Mouse (Mus musculus) G1E (cell line): Measurements from ENCODE around the gene Nhlrc1. TPM values are rescaled to one million over a fixed set of nuclear protein-coding genes. Genes with fewer than 3 reads are reported as not detected.

Experiments
- ATAC-seq: 2 replicates; pipeline ENCODE4 v1.8.0; 2016; ENCODE audit warnings: mild to moderate bottlenecking; ENCODE audit not compliant: insufficient number of reproducible peaks, poor library complexity, low FRiP score, severe bottlenecking; ENCODE audit errors: extremely low read depth
- DNase-seq: peaks from one replicate; pipeline ENCODE4 v3.0.0; 2012; ENCODE audit warnings: low spot score
- H3K27me3 ChIP-seq: 2 replicates; pipeline ENCODE4 v1.6.1; 2012; ENCODE audit warnings: mild to moderate bottlenecking, low read length, inconsistent platforms; ENCODE audit not compliant: insufficient read depth
- H3K36me3 ChIP-seq: replicated peaks from 2 replicates; pipeline ENCODE3; 2012; ENCODE audit warnings: mild to moderate bottlenecking, inconsistent platforms
- H3K4me1 ChIP-seq: 2 replicates; pipeline ENCODE4 v1.6.1; 2012; ENCODE audit warnings: low read depth, low read length, inconsistent platforms, mixed read lengths; ENCODE audit not compliant: insufficient read depth
- H3K4me3 ChIP-seq: 2 replicates; pipeline ENCODE4 v1.5.1; 2012; ENCODE audit warnings: low read depth, mild to moderate bottlenecking, inconsistent platforms, low read length, moderate library complexity, mixed read lengths
- H3K9me3 ChIP-seq: replicated peaks from 2 replicates; pipeline ENCODE4 v1.6.1; 2012; ENCODE audit warnings: inconsistent platforms
- CTCF ChIP-seq: IDR thresholded peaks from 2 replicates; pipeline ENCODE4 v1.5.1; 2012; ENCODE audit warnings: low read depth, low read length, inconsistent platforms, mixed read lengths
- GATA1 ChIP-seq: IDR thresholded peaks from 2 replicates; pipeline ENCODE4 v1.6.1; 2012; ENCODE audit warnings: borderline replicate concordance, low read length, inconsistent platforms, mixed read lengths
- GATA2 ChIP-seq: IDR thresholded peaks from 2 replicates; pipeline ENCODE4 v1.6.1; 2012; ENCODE audit warnings: low read depth, low read length, inconsistent platforms, borderline replicate concordance
- POLR2AphosphoS5 ChIP-seq: IDR thresholded peaks from 2 replicates; pipeline ENCODE4 v1.6.1; 2012; ENCODE audit warnings: low read depth, low read length, inconsistent platforms; ENCODE audit not compliant: insufficient replicate concordance
- TAL1 ChIP-seq: conservative IDR thresholded peaks from 2 replicates; pipeline ENCODE4 v1.6.1; 2012; ENCODE audit warnings: low read depth, low read length, inconsistent platforms, mixed read lengths
- polyA plus RNA-seq: library from polyadenylated mRNA; stranded (reverse); fragments of >175 nt; gene quantifications from 2 replicates; pipeline ENCODE4 v1.2.3, GENCODE M21; 2012
- total RNA-seq, 2 experiments: library from RNA; stranded (forward) in 1 of 2; stranded (reverse) in 1 of 2; fragments of 200-1000 nt in 1 of 2; fragments of >200 nt in 1 of 2; fragmentation: Nextera tagmentation in 1 of 2; gene quantifications; 2 replicates each; pipeline ENCODE4 v1.2.3; 2014 to 2017

The Nhlrc1 gene
- total and polyA plus RNA-seq, 3 experiments: 0.05 TPM; not detected in 2

DNA sequence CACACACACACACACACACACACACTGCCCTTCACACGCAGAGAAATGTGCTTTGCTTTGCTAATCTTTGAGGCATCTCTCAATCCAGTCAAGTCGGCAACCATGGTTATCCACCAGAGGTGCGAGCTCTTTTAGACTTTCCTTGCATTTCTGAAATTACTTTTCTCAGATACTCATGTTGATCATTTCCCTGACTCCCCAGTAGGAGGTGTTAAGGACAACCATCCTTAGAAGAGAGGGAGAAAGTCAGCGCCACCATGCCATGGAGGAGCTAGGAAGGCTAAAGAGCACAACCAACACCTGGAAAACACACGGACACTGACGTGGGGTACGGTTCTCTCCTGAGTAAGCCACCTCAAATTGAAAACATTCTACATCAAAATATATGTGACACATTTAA is 38.1 kb downstream of the Nhlrc1 start:
- H3K9me3 ChIP-seq: no peaks in the 10 kb centered on the region
- H3K4me1 ChIP-seq: no peaks in the 10 kb centered on the region
- H3K36me3 ChIP-seq: no peaks in the 10 kb centered on the region
- DNase-seq (no peak), ATAC-seq (no peak)
- TF ChIP-seq CTCF (no peak), TAL1 (no peak)
- H3K27me3 ChIP-seq: 0 out of 2 replicates have a peak, but pooled peaks cover 2% of the 10 kb centered on the region
- no peak overlapping the region for H3K4me3 ChIP-seq

DNA sequence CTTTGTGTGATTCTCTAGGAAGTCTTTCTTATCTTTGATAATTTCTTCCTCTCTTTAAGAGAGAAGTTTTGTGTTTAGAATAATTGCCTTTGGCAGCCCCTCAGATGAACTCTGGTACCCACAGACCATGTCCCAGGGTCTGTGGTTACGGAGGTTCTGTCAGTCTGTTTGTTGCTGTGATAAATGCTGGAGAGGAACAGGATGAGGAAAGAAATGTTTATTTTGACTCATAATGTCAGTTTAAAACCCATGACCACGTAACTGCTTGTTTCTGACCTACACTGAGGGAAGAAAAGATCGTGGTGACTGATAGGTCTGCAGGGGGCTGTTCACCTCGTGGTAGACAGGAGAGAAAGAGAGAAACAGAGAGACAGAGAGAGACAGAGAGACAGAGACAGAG is 38.7 kb downstream of the Nhlrc1 start:
- Histone ChIP-seq H3K36me3 (no peaks in the 10 kb centered on the region), H3K27me3 (0 out of 2 replicates have a peak, but pooled peaks cover 2% of the 10 kb centered on the region), H3K4me1 (no peaks in the 10 kb centered on the region), H3K4me3 (no peak overlapping the region), H3K9me3 (no peaks in the 10 kb centered on the region)
- no peak for DNase-seq
- ATAC-seq: no peak
- TF ChIP-seq TAL1 (no peak), CTCF (no peak), GATA1 (no peak), POLR2AphosphoS5 (no peak), GATA2 (no peak)

DNA sequence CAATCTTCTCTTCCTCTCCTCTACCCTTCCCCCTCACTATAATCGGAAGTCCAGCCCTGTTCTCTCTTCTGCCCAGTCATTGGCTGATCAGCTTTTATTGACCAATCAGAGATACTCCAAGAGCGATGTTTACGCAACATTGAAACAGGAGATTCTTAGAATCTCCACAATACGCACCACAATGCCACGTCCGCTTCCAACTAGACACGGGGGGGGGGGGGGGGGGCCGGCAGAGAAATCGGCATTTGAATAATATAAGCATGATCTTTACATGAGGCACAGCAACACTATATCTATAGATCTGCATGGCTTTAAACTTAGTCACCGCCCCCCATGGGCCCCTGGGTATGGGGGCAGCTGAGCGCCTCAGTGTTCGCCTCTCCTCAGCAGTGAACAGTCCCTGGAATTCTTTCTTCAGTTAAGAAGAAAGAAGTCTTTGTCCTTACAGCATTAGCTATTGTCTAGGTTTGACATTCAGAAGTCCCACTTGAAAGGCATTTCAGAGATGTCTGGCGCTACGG is 39.6 kb downstream of the Nhlrc1 start:
- Histone ChIP-seq H3K27me3 (no peaks in the 10 kb centered on the region), H3K9me3 (no peaks in the 10 kb centered on the region), H3K36me3 (no peaks in the 10 kb centered on the region), H3K4me3 (no peak overlapping the region), H3K4me1 (no peaks in the 10 kb centered on the region)
- TF ChIP-seq GATA2 (no peak), GATA1 (no peak), POLR2AphosphoS5 (no peak), CTCF (no peak), TAL1 (no peak)
- DNase-seq: no peak
- no peak for ATAC-seq

DNA sequence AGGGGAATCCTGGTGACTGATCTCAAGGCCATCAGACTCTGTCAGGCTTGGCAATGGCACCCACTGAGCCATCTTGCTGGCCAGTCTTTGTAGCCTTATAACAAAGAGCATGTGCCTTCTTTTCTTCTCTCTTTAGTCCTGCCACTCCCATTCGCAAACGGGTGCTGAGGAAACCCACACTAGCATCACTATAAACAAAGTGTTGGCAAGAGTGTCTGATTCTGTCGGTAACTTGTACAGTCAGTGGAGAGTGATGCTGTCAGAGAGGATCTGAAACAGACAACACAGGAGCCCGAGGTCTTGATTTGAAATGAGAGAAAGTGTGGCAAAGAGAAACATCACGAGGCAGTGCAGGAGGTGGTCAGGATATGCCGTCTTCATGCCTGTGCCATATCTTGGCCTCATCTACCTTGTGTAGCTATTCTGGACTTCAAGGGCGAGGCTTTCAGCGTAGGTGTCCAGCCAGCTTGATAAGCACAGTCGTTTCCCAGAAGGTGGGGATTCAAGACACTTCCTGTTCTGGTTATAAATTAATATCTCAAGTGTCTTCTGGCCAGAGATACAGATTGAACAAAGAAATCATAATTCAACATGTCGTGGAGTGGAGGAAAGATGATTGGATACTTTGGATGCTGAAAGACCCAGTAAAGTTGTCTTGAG is 44.2 kb downstream of the Nhlrc1 start:
- no peak for TF ChIP-seq GATA1
- no peak for TF ChIP-seq POLR2AphosphoS5
- TF ChIP-seq GATA2: no peak
- TF ChIP-seq TAL1: no peak
- no peak for TF ChIP-seq CTCF
- Histone ChIP-seq H3K4me1 (no peaks in the 10 kb centered on the region), H3K36me3 (no peaks in the 10 kb centered on the region), H3K27me3 (0 out of 2 replicates have a peak, but pooled peaks cover 2% of the 10 kb centered on the region), H3K9me3 (no peaks in the 10 kb centered on the region), H3K4me3 (no peak overlapping the region)
- no peak for ATAC-seq
- DNase-seq: no peak

DNA sequence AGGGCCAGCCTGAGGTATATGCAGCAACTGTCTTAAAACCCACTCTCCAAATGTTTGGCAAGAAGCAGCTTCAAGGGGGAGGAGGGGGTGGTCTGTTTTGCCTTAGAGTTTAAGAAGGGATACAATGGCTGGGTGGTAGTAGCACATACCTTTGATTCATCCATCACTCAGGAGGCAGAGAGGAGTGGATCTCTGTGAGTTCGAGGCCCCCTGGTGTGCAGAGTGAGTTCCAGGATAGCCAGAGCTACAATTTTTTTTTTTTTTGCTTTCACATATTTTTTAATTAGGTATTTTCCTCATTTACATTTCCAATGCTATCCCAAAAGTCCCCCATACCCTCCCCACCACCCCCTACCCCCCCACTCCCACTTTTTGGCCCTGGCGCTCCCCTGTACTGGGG is 46.0 kb downstream of the Nhlrc1 start:
- no peak for DNase-seq
- no peak for ATAC-seq
- no peak overlapping the region for H3K4me3 ChIP-seq
- H3K9me3 ChIP-seq: no peaks in the 10 kb centered on the region
- TF ChIP-seq CTCF (no peak), GATA1 (no peak), POLR2AphosphoS5 (no peak), TAL1 (no peak), GATA2 (no peak)
- H3K4me1 ChIP-seq: no peaks in the 10 kb centered on the region
- H3K27me3 ChIP-seq: 0 out of 2 replicates have a peak, but pooled peaks cover 2% of the 10 kb centered on the region
- H3K36me3 ChIP-seq: no peaks in the 10 kb centered on the region

DNA sequence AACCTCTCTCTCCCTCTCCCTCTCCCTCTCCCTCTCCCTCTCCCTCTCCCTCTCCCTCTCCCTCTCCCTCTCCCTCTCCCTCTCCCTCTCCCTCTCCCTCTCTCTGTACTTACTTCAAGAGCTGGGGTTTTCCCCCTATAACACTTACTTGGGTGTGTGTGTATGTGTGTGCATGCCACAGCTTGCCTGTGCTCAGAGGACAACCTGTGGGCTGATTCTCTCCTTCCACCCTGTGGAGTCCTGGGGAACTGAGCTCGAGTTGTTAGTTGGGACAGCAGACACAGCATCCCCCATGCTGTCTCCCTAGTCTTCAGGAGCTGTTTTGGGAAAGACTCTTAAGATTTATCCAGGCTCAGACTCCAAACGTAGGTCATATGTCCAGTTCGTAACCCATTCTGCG is 47.3 kb downstream of the Nhlrc1 start:
- DNase-seq: no peak
- H3K9me3 ChIP-seq: no peaks in the 10 kb centered on the region
- H3K4me1 ChIP-seq: no peaks in the 10 kb centered on the region
- no peaks in the 10 kb centered on the region for H3K36me3 ChIP-seq
- TF ChIP-seq TAL1: no peak
- no peak for TF ChIP-seq POLR2AphosphoS5
- TF ChIP-seq CTCF: no peak
- TF ChIP-seq GATA2: no peak
- no peak for TF ChIP-seq GATA1
- H3K4me3 ChIP-seq: no peak overlapping the region
- H3K27me3 ChIP-seq: 0 out of 2 replicates have a peak, but pooled peaks cover 2% of the 10 kb centered on the region
- no peak for ATAC-seq

Other genes starting within 250 kb of the Nhlrc1 start
- gene Kif13a, start 85.0 kb downstream of the Nhlrc1 start, total RNA-seq (2014; fragmentation: Nextera tagmentation): not detected in 2 replicates
- gene Kif13a, start 85.0 kb downstream of the Nhlrc1 start, total RNA-seq (2017): 0.16 and 0.23 TPM in 2 replicates
- gene Kif13a, start 85.0 kb downstream of the Nhlrc1 start, polyA plus RNA-seq: not detected in 2 replicates
- 8.7 and 9.3 TPM in 2 replicates for gene Kdm1b, start 28.6 kb upstream of the Nhlrc1 start, total RNA-seq (2014; fragmentation: Nextera tagmentation)
- gene Kdm1b, start 28.6 kb upstream of the Nhlrc1 start, total RNA-seq (2017): 12.7 and 15.2 TPM in 2 replicates
- 2.6 and 2.8 TPM in 2 replicates for gene Kdm1b, start 28.6 kb upstream of the Nhlrc1 start, polyA plus RNA-seq
- gene Tpmt, start 29.9 kb upstream of the Nhlrc1 start, total RNA-seq (2014; fragmentation: Nextera tagmentation): 10.1 and 15.1 TPM in 2 replicates
- gene Tpmt, start 29.9 kb upstream of the Nhlrc1 start, total RNA-seq (2017): 6.7 and 11.4 TPM in 2 replicates
- gene Tpmt, start 29.9 kb upstream of the Nhlrc1 start, polyA plus RNA-seq: 0.16 and 0.18 TPM in 2 replicates
- gene Dek, start 91.4 kb upstream of the Nhlrc1 start, total RNA-seq (2014; fragmentation: Nextera tagmentation): 382 and 385 TPM in 2 replicates
- gene Dek, start 91.4 kb upstream of the Nhlrc1 start, total RNA-seq (2017): 390 and 495 TPM in 2 replicates
- gene Dek, start 91.4 kb upstream of the Nhlrc1 start, polyA plus RNA-seq: 968 and 1,197 TPM in 2 replicates
- 7.8 and 8.5 TPM in 2 replicates for gene Rnf144b, start 107.8 kb upstream of the Nhlrc1 start, total RNA-seq (2014; fragmentation: Nextera tagmentation)
- gene Rnf144b, start 107.8 kb upstream of the Nhlrc1 start, total RNA-seq (2017): 4.2 and 4.6 TPM in 2 replicates
- gene Rnf144b, start 107.8 kb upstream of the Nhlrc1 start, polyA plus RNA-seq: 0.54 and 1.1 TPM in 2 replicates